Mouse (Mus musculus): ENCODE measurements around the gene Pcnp. TPM values are rescaled to one million over a fixed set of nuclear protein-coding genes. Genes with fewer than 3 reads are reported as not detected.

The Pcnp gene
- polyA plus RNA-seq, 1 experiment from 2014 or later = 222 TPM

Small RNA genes lying within 50 kb of the gene (microRNA-seq; reads per million reads assigned to microRNA genes)
- gene Gm24047 = not detected

Other genes starting within 250 kb of the Pcnp start
- gene Nfkbiz, start 190.8 kb downstream of the Pcnp start, polyA plus RNA-seq (2015; fragmentation: Nextera tagmentation; extraction: Ambion mirVana) = 8.1 and 9.4 TPM in 2 replicates
- 0.74 and 0.88 TPM in 2 replicates for gene Nxpe3, start 134.5 kb downstream of the Pcnp start, polyA plus RNA-seq (2015; fragmentation: Nextera tagmentation; extraction: Ambion mirVana)
- gene Cep97, start 94.9 kb downstream of the Pcnp start, polyA plus RNA-seq (2015; fragmentation: Nextera tagmentation; extraction: Ambion mirVana) = 7.1 and 7.5 TPM in 2 replicates
- gene Rpl24, start 63.5 kb downstream of the Pcnp start, polyA plus RNA-seq (2015; fragmentation: Nextera tagmentation; extraction: Ambion mirVana) = 622 and 754 TPM in 2 replicates
- gene Zbtb11, start 55.9 kb downstream of the Pcnp start, polyA plus RNA-seq (2015; fragmentation: Nextera tagmentation; extraction: Ambion mirVana) = 18.9 and 19.0 TPM in 2 replicates
- gene Trmt10c, start 8.1 kb upstream of the Pcnp start, polyA plus RNA-seq (2015; fragmentation: Nextera tagmentation; extraction: Ambion mirVana) = 28.0 and 28.1 TPM in 2 replicates
- gene Senp7, start 18.6 kb upstream of the Pcnp start, polyA plus RNA-seq (2015; fragmentation: Nextera tagmentation; extraction: Ambion mirVana) = 28.5 and 29.4 TPM in 2 replicates
- 0.09 and 0.73 TPM in 2 replicates for gene Impg2, start 174.6 kb upstream of the Pcnp start, polyA plus RNA-seq (2015; fragmentation: Nextera tagmentation; extraction: Ambion mirVana)

All from stomach, embryonic 15.5 days (tissue).